Comparison of ENCODE assay signal across 24 mouse cellular contexts in the genomic region with DNA sequence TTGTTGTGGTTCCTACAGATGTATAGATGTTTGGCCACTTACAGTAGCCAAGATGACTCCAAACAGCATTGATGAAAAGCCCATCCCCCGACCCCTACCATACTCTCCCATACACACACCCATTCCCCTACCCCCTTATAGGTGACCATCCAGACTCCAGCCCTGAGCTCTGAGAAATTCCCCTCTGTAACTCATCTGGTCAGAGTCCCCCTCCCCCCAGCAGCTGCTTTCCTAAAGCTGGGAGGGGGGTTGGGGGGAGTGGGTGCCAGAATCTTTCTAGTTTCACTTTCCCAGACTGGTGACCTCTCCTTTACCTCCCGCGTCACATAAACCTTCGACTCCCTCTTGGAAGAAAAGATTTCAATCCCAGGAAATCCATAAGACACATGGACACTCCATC. TPM values are rescaled to one million over a fixed set of nuclear protein-coding genes. Genes with fewer than 3 reads are reported as not detected.
DNase-seq lines count a peak whose midpoint lies in the region; ATAC-seq and TF ChIP-seq lines count a peak whose summit lies in the region.
"Had no signal": no experiment of that assay in that cellular context is flagged by ENCODE, and none has a peak within 500 bp of the region (broad histone marks: within the 10 kb centered on the region; RNA-seq: fewer than 3 reads in every experiment).

No protein-coding gene starts in this region.

- no peak for DNase-seq in kidney, adult 8-10 months
- DNase-seq in embryonic facial prominence, embryonic 11.5 days (ENCODE audit: low spot score) = peak; percentile 55
- DNase-seq in limb, embryonic 14.5 days (ENCODE audit: low spot score) = no peak
- no peak for DNase-seq in cerebellum, postnatal 4 days (ENCODE audit: low spot score in 2 of 2)
- DNase-seq: adrenal gland, postnatal 36 days; B cell, adult 2 months; cerebellum, adult 11 months; cerebellum, postnatal 14 days; gastrocnemius, adult 2 months; liver; right cerebral cortex, postnatal 25 days; spleen, adult 18-20 months; thymus, postnatal 14 days had no signal

- H3K9ac ChIP-seq in kidney, embryonic 16.5 days (replicated peaks; ENCODE audit: low read length) = no peak overlapping the region
- H3K9ac ChIP-seq in embryonic facial prominence, embryonic 11.5 days (replicated peaks; ENCODE audit: low read length) = no peak overlapping the region
- H3K9ac ChIP-seq in embryonic facial prominence, embryonic 15.5 days = no peak overlapping the region; the same call in 1 of the 2 replicates
- no peak overlapping the region for H3K9ac ChIP-seq in limb, embryonic 14.5 days (ENCODE audit: low read depth, low read length, severe bottlenecking)
- H3K9ac ChIP-seq: forebrain, embryonic 13.5 days; hindbrain, embryonic 15.5 days; liver, embryonic 15.5 days; midbrain, embryonic 15.5 days; neural tube, embryonic 12.5 days had no signal

- peaks cover 19% of the 10 kb centered on the region for H3K4me1 ChIP-seq in kidney, embryonic 16.5 days (ENCODE audit: insufficient read depth, low read length)
- H3K4me1 ChIP-seq in embryonic facial prominence, embryonic 11.5 days (ENCODE audit: control insufficient read depth, insufficient read depth, low read length) = no peaks in the 10 kb centered on the region; the same call in 1 of the 2 replicates
- peaks cover 35% of the 10 kb centered on the region for H3K4me1 ChIP-seq in embryonic facial prominence, embryonic 15.5 days
- H3K4me1 ChIP-seq in limb, embryonic 14.5 days (ENCODE audit: control insufficient read depth, insufficient read depth, low read length) = peaks cover 16% of the 10 kb centered on the region
- H3K4me1 ChIP-seq: forebrain, embryonic 13.5 days; hindbrain, embryonic 15.5 days; liver, embryonic 15.5 days; midbrain, embryonic 15.5 days had no signal

- H3K9me3 ChIP-seq in kidney, embryonic 16.5 days (ENCODE audit: low read length) = 0 out of 2 replicates have a peak, but pooled peaks cover 3% of the 10 kb centered on the region
- no peaks in the 10 kb centered on the region for H3K9me3 ChIP-seq in embryonic facial prominence, embryonic 11.5 days (replicated peaks; ENCODE audit: control insufficient read depth, low read length)
- H3K9me3 ChIP-seq in embryonic facial prominence, embryonic 15.5 days (replicated peaks) = no peaks in the 10 kb centered on the region
- no peaks in the 10 kb centered on the region for H3K9me3 ChIP-seq in limb, embryonic 14.5 days (ENCODE audit: control insufficient read depth, low read length)
- H3K9me3 ChIP-seq: forebrain, embryonic 13.5 days; hindbrain, embryonic 15.5 days; liver, embryonic 15.5 days; midbrain, embryonic 15.5 days; neural tube, embryonic 12.5 days had no signal

- H3K27me3 ChIP-seq in kidney, embryonic 16.5 days (ENCODE audit: insufficient read depth, low read length) = no peaks in the 10 kb centered on the region
- no peaks in the 10 kb centered on the region for H3K27me3 ChIP-seq in embryonic facial prominence, embryonic 11.5 days (ENCODE audit: control insufficient read depth, insufficient read depth, low read length)
- H3K27me3 ChIP-seq in embryonic facial prominence, embryonic 15.5 days = no peaks in the 10 kb centered on the region
- no peaks in the 10 kb centered on the region for H3K27me3 ChIP-seq in limb, embryonic 14.5 days (ENCODE audit: control insufficient read depth, insufficient read depth, low read length)
- H3K27me3 ChIP-seq: forebrain, embryonic 13.5 days; hindbrain, embryonic 15.5 days; liver, embryonic 15.5 days; midbrain, embryonic 15.5 days; neural tube, embryonic 12.5 days; Patski had no signal

- WGBS in kidney, embryonic 16.5 days = 20% methylated on average over 4 of the region's 4 CpGs
- 54% methylated on average over 4 of the region's 4 CpGs for WGBS in embryonic facial prominence, embryonic 11.5 days
- 55% methylated on average over 4 of the region's 4 CpGs for WGBS in embryonic facial prominence, embryonic 15.5 days
- 41% methylated on average over 4 of the region's 4 CpGs for WGBS in limb, embryonic 14.5 days

- no peak overlapping the region for H3K4me2 ChIP-seq in kidney, embryonic 16.5 days (replicated peaks; ENCODE audit: low read depth, low read length)
- H3K4me2 ChIP-seq in embryonic facial prominence, embryonic 11.5 days (ENCODE audit: low read depth, low read length) = no peak overlapping the region
- no peak overlapping the region for H3K4me2 ChIP-seq in embryonic facial prominence, embryonic 15.5 days (replicated peaks)
- no peak overlapping the region for H3K4me2 ChIP-seq in limb, embryonic 14.5 days (replicated peaks; ENCODE audit: low read depth, low read length, severe bottlenecking)
- H3K4me2 ChIP-seq: forebrain, embryonic 13.5 days; hindbrain, embryonic 15.5 days; liver, embryonic 15.5 days; midbrain, embryonic 15.5 days; neural tube, embryonic 12.5 days had no signal

- H3K4me3 ChIP-seq in kidney, embryonic 16.5 days (ENCODE audit: low read length) = no peak overlapping the region
- no peak overlapping the region for H3K4me3 ChIP-seq in embryonic facial prominence, embryonic 11.5 days (ENCODE audit: low read depth, low read length)
- no peak overlapping the region for H3K4me3 ChIP-seq in embryonic facial prominence, embryonic 15.5 days (replicated peaks)
- no peak overlapping the region for H3K4me3 ChIP-seq in limb, embryonic 14.5 days (replicated peaks; ENCODE audit: low read length)
- H3K4me3 ChIP-seq: forebrain, embryonic 13.5 days; gastrocnemius, adult 2 months; hindbrain, embryonic 15.5 days; liver, embryonic 15.5 days; midbrain, embryonic 15.5 days; neural tube, embryonic 12.5 days had no signal

- peak; percentile 50 for ATAC-seq in kidney, embryonic 16.5 days (ENCODE audit: low FRiP score, low TSS enrichment)
- ATAC-seq in embryonic facial prominence, embryonic 11.5 days (replicated peaks; ENCODE audit: insufficient number of reproducible peaks, low FRiP score, low TSS enrichment, low read depth) = no peak
- no peak for ATAC-seq in embryonic facial prominence, embryonic 15.5 days (ENCODE audit: insufficient number of reproducible peaks, low FRiP score, low TSS enrichment, low read depth)
- peak; percentile 44; the same call in 1 of the 2 replicates for ATAC-seq in limb, embryonic 14.5 days (ENCODE audit: low FRiP score, low read depth)
- ATAC-seq in cerebellum, adult (ENCODE audit: insufficient number of reproducible peaks, low FRiP score, low TSS enrichment) = no peak
- ATAC-seq: forebrain, embryonic 13.5 days; midbrain, embryonic 15.5 days had no signal

- H3K27ac ChIP-seq in kidney, embryonic 16.5 days (ENCODE audit: low read length) = peak overlapping the region; percentile 35; the same call in 1 of the 2 replicates
- no peak overlapping the region for H3K27ac ChIP-seq in embryonic facial prominence, embryonic 11.5 days (replicated peaks; ENCODE audit: low read depth, low read length)
- peak overlapping the region; percentile 78; the same call in 1 of the 2 replicates for H3K27ac ChIP-seq in embryonic facial prominence, embryonic 15.5 days (replicated peaks)
- H3K27ac ChIP-seq in limb, embryonic 14.5 days (replicated peaks; ENCODE audit: low read depth, low read length) = no peak overlapping the region
- H3K27ac ChIP-seq: forebrain, embryonic 13.5 days; gastrocnemius, adult 2 months; hindbrain, embryonic 15.5 days; liver, embryonic 15.5 days; macrophage; midbrain, embryonic 15.5 days; neural tube, embryonic 12.5 days had no signal

- no peak for TF ChIP-seq POLR2A in limb, embryonic 14.5 days (IDR thresholded peaks at IDR 0.05; ENCODE audit: borderline replicate concordance, extremely low read depth, insufficient read depth, insufficient read length)

- peaks cover 33% of the 10 kb centered on the region for H3K36me3 ChIP-seq in kidney, embryonic 16.5 days (ENCODE audit: insufficient read depth, low read length)
- H3K36me3 ChIP-seq in embryonic facial prominence, embryonic 11.5 days (replicated peaks; ENCODE audit: control insufficient read depth, insufficient read depth, low read depth, low read length) = no peaks in the 10 kb centered on the region
- H3K36me3 ChIP-seq in embryonic facial prominence, embryonic 15.5 days = peaks cover 21% of the 10 kb centered on the region
- H3K36me3 ChIP-seq in limb, embryonic 14.5 days (ENCODE audit: control insufficient read depth, insufficient read depth, low read length) = no peaks in the 10 kb centered on the region
- H3K36me3 ChIP-seq: G1E; hindbrain, embryonic 15.5 days; liver, embryonic 15.5 days; midbrain, embryonic 15.5 days; neural tube, embryonic 12.5 days had no signal

RNA-seq across cellular contexts. Expression of a gene that starts 50.5 kb away (rescaled TPM):
- 27.5 and 30.7 TPM in 2 replicates for polyA plus RNA-seq in kidney, embryonic 16.5 days (2015; fragmentation: Nextera tagmentation; extraction: Ambion mirVana)
- 10.0 and 12.8 TPM in 2 replicates for polyA plus RNA-seq in embryonic facial prominence, embryonic 11.5 days (2014; fragmentation: Nextera tagmentation; extraction: Ambion mirVana)
- polyA plus RNA-seq in embryonic facial prominence, embryonic 15.5 days (2015; fragmentation: Nextera tagmentation; extraction: Ambion mirVana) = 18.5 and 19.2 TPM in 2 replicates
- polyA plus RNA-seq in limb, embryonic 14.5 days (2012; rRNA removed) = 38.0 and 43.5 TPM in 2 replicates
- polyA plus RNA-seq in limb, embryonic 14.5 days (2014; fragmentation: Nextera tagmentation; extraction: Ambion mirVana) = 23.8 and 28.6 TPM in 2 replicates
- polyA plus RNA-seq: G1E had no signal

Comparison
In these comparisons a context has a peak if more than half of its experiments do, and no peak if none do; other contexts are left out.
1. H3K27ac ChIP-seq: peak in kidney, embryonic 16.5 days (single experiment) and embryonic facial prominence, embryonic 15.5 days (single experiment); none in embryonic facial prominence, embryonic 11.5 days (single experiment) and limb, embryonic 14.5 days (single experiment).
2. ATAC-seq: peak in kidney, embryonic 16.5 days (single experiment) and limb, embryonic 14.5 days (single experiment); none in embryonic facial prominence, embryonic 11.5 days (single experiment), embryonic facial prominence, embryonic 15.5 days (single experiment) and cerebellum, adult (single experiment).